Mouse (Mus musculus): ENCODE data around the gene Guk1. TPM values are rescaled to one million over a fixed set of nuclear protein-coding genes. Genes with fewer than 3 reads are reported as not detected.

Guk1 gene
- polyA plus RNA-seq, 1 experiment = 137 TPM

DNA sequence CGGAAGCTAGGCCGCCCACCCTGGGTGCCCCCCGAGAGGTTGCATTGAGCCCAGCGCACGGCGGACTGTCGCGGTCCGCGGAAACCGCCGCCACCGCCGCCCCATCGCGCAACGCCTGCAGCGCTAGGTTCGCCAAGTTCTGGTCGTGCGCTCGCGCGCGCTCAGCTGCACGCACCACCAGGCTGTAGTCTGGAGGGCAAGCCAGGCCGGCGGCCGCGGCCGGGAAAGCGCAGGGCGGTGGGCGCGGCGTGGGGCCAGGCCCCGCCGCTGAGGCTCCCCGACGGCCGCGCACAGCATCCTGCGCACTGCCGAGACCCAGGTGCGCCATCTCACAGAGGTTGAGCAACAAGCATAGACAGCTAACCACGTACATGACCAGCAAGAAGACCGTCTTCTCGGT, 15.5 kb downstream of the Guk1 start:
- Histone ChIP-seq H3K27me3 (replicated peaks; ENCODE audit: control insufficient read depth, insufficient read depth, low read length) (no peaks in the 10 kb centered on the region; the same call in 1 of the 2 replicates), H3K4me3 (ENCODE audit: insufficient read depth, low read depth, low read length) (no peak overlapping the region), H3K36me3 (ENCODE audit: control insufficient read depth, insufficient read depth, low read length) (no peaks in the 10 kb centered on the region), H3K4me1 (ENCODE audit: control insufficient read depth, insufficient read depth, low read length) (no peaks in the 10 kb centered on the region), H3K27ac (ENCODE audit: insufficient read depth, low read depth, low read length) (no peak overlapping the region)
- TF ChIP-seq CTCF (conservative IDR thresholded peaks at IDR 0.05; ENCODE audit: insufficient read depth, insufficient read length, low read depth, low read length) (no peak), POLR2A (IDR thresholded peaks at IDR 0.05; ENCODE audit: low read depth, low read length) (no peak)
- no peak for DNase-seq
- 6% methylated on average over 48 of the region's 48 CpGs for WGBS

DNA sequence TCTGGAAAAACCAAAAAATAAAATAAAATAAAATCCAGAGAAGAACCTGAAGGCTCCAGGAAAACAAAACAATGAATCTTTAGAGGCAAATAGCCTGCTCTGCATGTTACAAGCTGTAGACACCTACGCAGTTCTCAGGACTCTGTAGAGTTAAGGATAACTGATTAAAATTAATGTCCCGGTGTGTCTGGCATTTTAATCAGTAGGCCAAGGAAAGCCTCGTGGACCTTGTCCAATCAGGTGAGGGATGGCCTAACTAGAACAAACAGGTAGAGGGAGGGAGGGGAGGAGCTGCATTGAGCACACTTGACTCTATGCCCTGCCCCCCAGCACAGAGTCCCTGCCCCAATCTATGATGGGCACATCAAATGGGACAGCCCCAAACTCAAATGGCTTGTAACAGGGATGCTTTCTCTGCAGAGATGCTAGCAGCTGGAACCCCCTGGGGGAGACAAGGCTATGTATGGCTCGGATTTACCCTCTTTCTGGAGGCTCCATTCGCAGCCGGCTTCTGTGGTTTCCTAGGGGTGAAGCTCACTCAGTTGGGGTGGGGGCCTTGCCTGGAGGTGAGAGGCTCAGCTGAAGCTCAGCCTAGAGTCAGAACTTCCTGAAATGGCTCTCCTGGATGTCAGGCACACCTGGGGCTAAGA, 17.7 kb downstream of the Guk1 start:
- TF ChIP-seq POLR2A (IDR thresholded peaks at IDR 0.05; ENCODE audit: low read depth, low read length) = no peak
- no peak for TF ChIP-seq CTCF (conservative IDR thresholded peaks at IDR 0.05; ENCODE audit: insufficient read depth, insufficient read length, low read depth, low read length)

DNA sequence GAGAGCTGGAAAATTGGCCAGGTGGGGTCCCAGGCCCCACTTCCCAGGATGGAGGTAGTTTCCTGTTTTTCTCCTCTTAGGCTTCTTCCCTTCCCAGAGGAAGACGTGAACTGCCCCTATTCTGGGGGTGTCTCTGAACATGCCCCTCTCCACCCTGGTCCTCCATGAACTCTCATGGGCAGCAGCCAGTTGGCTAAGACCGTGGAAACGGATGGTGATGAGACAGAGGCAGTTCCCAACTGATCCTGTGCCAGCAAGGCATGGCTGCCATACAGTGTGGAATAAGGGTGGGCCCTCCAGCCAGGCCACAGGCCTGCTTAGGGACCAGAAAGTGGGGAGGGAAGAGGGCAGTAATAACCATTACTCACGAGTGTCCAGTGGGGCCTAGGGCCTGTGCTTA, 21.5 kb downstream of the Guk1 start:
- H3K36me3 ChIP-seq (ENCODE audit: control insufficient read depth, insufficient read depth, low read length) = no peaks in the 10 kb centered on the region
- no peak overlapping the region for H3K4me3 ChIP-seq (ENCODE audit: insufficient read depth, low read depth, low read length)
- no peak for DNase-seq
- no peak overlapping the region for H3K27ac ChIP-seq (ENCODE audit: insufficient read depth, low read depth, low read length)
- H3K4me1 ChIP-seq (ENCODE audit: control insufficient read depth, insufficient read depth, low read length) = no peaks in the 10 kb centered on the region
- 76% methylated on average over 4 of the region's 4 CpGs for WGBS
- no peaks in the 10 kb centered on the region for H3K27me3 ChIP-seq (replicated peaks; ENCODE audit: control insufficient read depth, insufficient read depth, low read length)
- no peak for TF ChIP-seq CTCF (conservative IDR thresholded peaks at IDR 0.05; ENCODE audit: insufficient read depth, insufficient read length, low read depth, low read length)
- no peak for TF ChIP-seq POLR2A (IDR thresholded peaks at IDR 0.05; ENCODE audit: low read depth, low read length)

More for the DNA sequence above, 17.7 kb downstream of the Guk1 start:
- no peaks in the 10 kb centered on the region; the same call in 1 of the 2 replicates for H3K27me3 ChIP-seq (replicated peaks; ENCODE audit: control insufficient read depth, insufficient read depth, low read length)
- peak; percentile 33 for DNase-seq
- no peaks in the 10 kb centered on the region for H3K36me3 ChIP-seq (ENCODE audit: control insufficient read depth, insufficient read depth, low read length)
- no peaks in the 10 kb centered on the region for H3K4me1 ChIP-seq (ENCODE audit: control insufficient read depth, insufficient read depth, low read length)
- H3K27ac ChIP-seq (ENCODE audit: insufficient read depth, low read depth, low read length) = no peak overlapping the region
- H3K4me3 ChIP-seq (ENCODE audit: insufficient read depth, low read depth, low read length) = no peak overlapping the region
- 57% methylated on average over 6 of the region's 6 CpGs for WGBS

DNA sequence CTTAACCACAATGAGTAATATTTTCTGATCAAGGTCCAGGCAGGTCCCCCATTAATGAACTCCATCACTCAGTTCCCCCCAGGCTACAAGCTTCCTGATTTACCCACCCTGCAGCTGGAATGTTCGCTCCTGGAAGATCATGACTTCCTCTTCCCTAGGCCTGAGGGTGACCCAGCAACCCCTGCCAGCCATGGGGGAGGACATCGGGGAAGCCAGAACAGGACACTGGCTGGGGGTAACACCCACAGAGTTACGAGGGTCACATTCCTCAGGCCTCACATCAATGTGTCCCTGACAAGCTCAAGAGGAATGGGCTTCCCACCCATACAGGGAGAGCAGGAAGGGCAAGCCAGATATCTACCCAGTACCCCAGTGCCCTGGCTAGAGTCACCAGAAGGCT, 22.2 kb downstream of the Guk1 start:
- no peak overlapping the region for H3K4me3 ChIP-seq (ENCODE audit: insufficient read depth, low read depth, low read length)
- H3K27me3 ChIP-seq (replicated peaks; ENCODE audit: control insufficient read depth, insufficient read depth, low read length) = no peaks in the 10 kb centered on the region
- TF ChIP-seq CTCF (conservative IDR thresholded peaks at IDR 0.05; ENCODE audit: insufficient read depth, insufficient read length, low read depth, low read length) (no peak), POLR2A (IDR thresholded peaks at IDR 0.05; ENCODE audit: low read depth, low read length) (no peak)
- no peak overlapping the region for H3K27ac ChIP-seq (ENCODE audit: insufficient read depth, low read depth, low read length)
- no peaks in the 10 kb centered on the region for H3K4me1 ChIP-seq (ENCODE audit: control insufficient read depth, insufficient read depth, low read length)
- DNase-seq = peak; percentile 10
- no peaks in the 10 kb centered on the region for H3K36me3 ChIP-seq (ENCODE audit: control insufficient read depth, insufficient read depth, low read length)
- WGBS = 48% methylated on average over 3 of the region's 3 CpGs

DNA sequence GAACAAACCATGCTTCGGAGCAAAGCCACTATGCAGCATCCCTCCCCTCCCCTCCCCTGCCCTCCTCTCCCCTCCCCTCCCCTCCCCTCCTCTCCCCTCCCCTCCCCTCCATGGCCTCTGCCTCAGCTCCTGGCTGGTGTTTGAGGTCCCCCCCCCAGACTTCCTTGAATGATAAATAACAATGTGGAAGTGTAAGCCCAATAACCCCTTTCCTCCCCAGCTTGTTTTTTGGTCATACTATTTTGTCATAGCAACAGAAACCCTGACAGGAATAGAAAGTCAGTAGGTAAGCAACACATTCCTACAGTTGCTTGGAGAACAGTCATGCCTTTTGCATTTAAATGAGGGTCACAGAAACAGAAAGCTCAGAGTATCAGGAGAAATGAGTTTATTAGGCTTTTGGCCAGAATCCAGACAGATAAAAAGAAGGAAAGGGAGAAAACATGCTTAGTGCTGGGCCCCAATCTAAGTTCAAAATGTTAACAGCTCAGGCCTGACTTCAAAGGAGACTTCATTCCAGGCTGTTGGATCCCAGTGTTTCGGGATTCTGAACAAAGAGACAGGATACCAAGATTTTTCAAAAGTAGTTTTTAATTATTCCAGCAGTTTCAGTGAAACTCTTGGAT, 26.3 kb downstream of the Guk1 start:
- Histone ChIP-seq H3K4me3 (ENCODE audit: insufficient read depth, low read depth, low read length) (no peak overlapping the region), H3K27ac (ENCODE audit: insufficient read depth, low read depth, low read length) (0 out of 2 replicates have a peak overlapping the region, but pooled peaks have one; percentile 54), H3K27me3 (replicated peaks; ENCODE audit: control insufficient read depth, insufficient read depth, low read length) (no peaks in the 10 kb centered on the region), H3K4me1 (ENCODE audit: control insufficient read depth, insufficient read depth, low read length) (peaks cover 5% of the 10 kb centered on the region; the same call in 1 of the 2 replicates), H3K36me3 (ENCODE audit: control insufficient read depth, insufficient read depth, low read length) (no peaks in the 10 kb centered on the region)
- 52% methylated on average over 2 of the region's 2 CpGs for WGBS
- DNase-seq = peak; percentile 35
- no peak for TF ChIP-seq POLR2A (IDR thresholded peaks at IDR 0.05; ENCODE audit: low read depth, low read length)
- no peak for TF ChIP-seq CTCF (conservative IDR thresholded peaks at IDR 0.05; ENCODE audit: insufficient read depth, insufficient read length, low read depth, low read length)

DNA sequence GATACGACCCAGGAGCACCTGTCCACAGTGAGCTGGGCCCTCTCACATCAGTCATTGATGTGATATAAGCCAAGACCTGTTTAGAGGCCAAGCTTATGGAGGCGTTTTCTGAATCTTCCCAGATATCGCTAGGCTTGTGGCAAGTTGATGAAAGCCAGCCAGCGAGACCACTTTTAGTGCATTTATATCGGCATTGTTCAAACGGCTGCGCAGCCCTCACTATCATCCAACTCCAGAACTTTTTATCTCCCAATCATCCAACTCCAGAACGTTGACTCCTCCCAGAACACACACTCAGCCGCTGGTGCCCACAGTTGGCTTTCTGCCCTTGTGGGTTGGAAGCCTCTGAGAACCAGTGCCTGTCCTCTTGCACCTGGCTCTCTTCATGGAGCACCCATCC, 27.6 kb downstream of the Guk1 start:
- 88% methylated on average over 9 of the region's 9 CpGs for WGBS
- Histone ChIP-seq H3K4me1 (ENCODE audit: control insufficient read depth, insufficient read depth, low read length) (peaks cover 5% of the 10 kb centered on the region; the same call in 1 of the 2 replicates), H3K27ac (ENCODE audit: insufficient read depth, low read depth, low read length) (peak overlapping the region; percentile 99), H3K27me3 (replicated peaks; ENCODE audit: control insufficient read depth, insufficient read depth, low read length) (no peaks in the 10 kb centered on the region), H3K4me3 (ENCODE audit: insufficient read depth, low read depth, low read length) (no peak overlapping the region), H3K36me3 (ENCODE audit: control insufficient read depth, insufficient read depth, low read length) (no peaks in the 10 kb centered on the region)
- DNase-seq = no peak
- no peak for TF ChIP-seq POLR2A (IDR thresholded peaks at IDR 0.05; ENCODE audit: low read depth, low read length)
- TF ChIP-seq CTCF (conservative IDR thresholded peaks at IDR 0.05; ENCODE audit: insufficient read depth, insufficient read length, low read depth, low read length) = no peak

All from kidney, adult 2 months (tissue).